Mouse (Mus musculus): ENCODE data around the gene Fau. TPM values are rescaled to one million over a fixed set of nuclear protein-coding genes. Genes with fewer than 3 reads are reported as not detected.

The Fau gene
- total RNA-seq, 2 experiments from 2014 or later: 738 to 768 TPM

Small RNAs within 50 kb of the gene (microRNA-seq; reads per million reads assigned to microRNA genes)
- 0.70 to 0.95 reads per million in 2 experiments for gene Mir6988

Other genes with a start within 250 kb of the Fau start
- gene Frmd8, start 182.6 kb upstream of the Fau start, total RNA-seq (2021): 10 to 100 TPM; 19.0 to 20.5 TPM
- gene Slc25a45, start 180.0 kb upstream of the Fau start, total RNA-seq (2021): 1 to 10 TPM; 4.6 to 5.9 TPM
- gene Tigd3, start 163.7 kb upstream of the Fau start, total RNA-seq (2021): 1 to 10 TPM; 1.1 to 1.2 TPM
- 100 to 1,000 TPM; 100 to 101 TPM for gene Dpf2, start 144.8 kb upstream of the Fau start, total RNA-seq (2021)
- 10 to 100 TPM; 14.0 to 16.0 TPM for gene Cdc42ep2, start 133.0 kb upstream of the Fau start, total RNA-seq (2021)
- 10 to 100 TPM; 21.1 TPM for gene Pola2, start 93.6 kb upstream of the Fau start, total RNA-seq (2021)
- not detected for gene Slc22a20, start 71.7 kb upstream of the Fau start, total RNA-seq (2021)
- gene Capn1, start 41.9 kb upstream of the Fau start, total RNA-seq (2021): 10 to 100 TPM; 32.6 to 37.8 TPM
- 10 to 100 TPM; 19.5 TPM for gene Syvn1, start 11.3 kb upstream of the Fau start, total RNA-seq (2021)
- gene Mrpl49, start 59 bp upstream of the Fau start, total RNA-seq (2021): 10 to 100 TPM; 41.7 to 46.7 TPM
- gene Znhit2, start 3.3 kb downstream of the Fau start, total RNA-seq (2021): 10 to 100 TPM; 13.6 to 13.9 TPM
- gene Tm7sf2, start 10.5 kb downstream of the Fau start, total RNA-seq (2021): 1 to 10 TPM; 2.7 to 2.9 TPM
- gene Vps51, start 19.4 kb downstream of the Fau start, total RNA-seq (2021): 10 to 100 TPM; 36.4 TPM
- not detected for gene Tmem262, start 22.2 kb downstream of the Fau start, total RNA-seq (2021)
- gene Gm28374, start 24.4 kb downstream of the Fau start, total RNA-seq (2021): not detected
- 10 to 100 TPM; 24.4 to 26.3 TPM for gene Zfpl1, start 27.1 kb downstream of the Fau start, total RNA-seq (2021)
- gene Cdca5, start 27.1 kb downstream of the Fau start, total RNA-seq (2021): 1 to 10 TPM; 3.8 to 5.0 TPM
- gene AC131692.1, start 36.6 kb downstream of the Fau start, total RNA-seq (2021): under 1 TPM in 1 of 2 experiments, not detected in 1; 0.43 TPM
- under 1 TPM; 0.10 to 0.17 TPM for gene Naaladl1, start 47.9 kb downstream of the Fau start, total RNA-seq (2021)
- 10 to 100 TPM; 10.2 to 13.9 TPM for gene Sac3d1, start 60.8 kb downstream of the Fau start, total RNA-seq (2021)
- 10 to 100 TPM; 12.5 to 12.6 TPM for gene Snx15, start 70.5 kb downstream of the Fau start, total RNA-seq (2021)
- under 1 TPM; 0.31 to 0.32 TPM for gene Batf2, start 83.1 kb downstream of the Fau start, total RNA-seq (2021)
- gene Arl2, start 83.7 kb downstream of the Fau start, total RNA-seq (2021): 10 to 100 TPM; 60.5 to 63.5 TPM
- not detected for gene Majin, start 126.5 kb downstream of the Fau start, total RNA-seq (2021)
- gene Gpha2, start 168.5 kb downstream of the Fau start, total RNA-seq (2021): not detected
- gene Ppp2r5b, start 178.0 kb downstream of the Fau start, total RNA-seq (2021): 10 to 100 TPM; 30.7 to 31.7 TPM
- gene Atg2a, start 183.8 kb downstream of the Fau start, total RNA-seq (2021): 10 to 100 TPM; 17.7 to 19.0 TPM
- gene Ehd1, start 218.9 kb downstream of the Fau start, total RNA-seq (2021): 100 to 1,000 TPM; 129 to 181 TPM
- gene Cdc42bpg, start 248.6 kb downstream of the Fau start, total RNA-seq (2021): 1 to 10 TPM; 9.6 to 9.9 TPM